Mouse (Mus musculus): ENCODE results near the gene Il9r. TPM values are rescaled to one million over a fixed set of nuclear protein-coding genes. Genes with fewer than 3 reads are reported as not detected.

Il9r gene
- polyA plus RNA-seq, 1 experiment from 2014 or later: not detected

GRCm38 (mm10) chr11:32157791-32158594 is 42.1 kb downstream of the Il9r start:
- 0 out of 2 replicates have a peak overlapping the region, but pooled peaks have one; percentile 2 for H3K4me2 ChIP-seq (ENCODE audit: low read length)
- WGBS: 6% methylated on average over 18 of the region's 18 CpGs
- ATAC-seq: peak; percentile 82
- no peaks in the 10 kb centered on the region for H3K9me3 ChIP-seq (ENCODE audit: control insufficient read depth, low read length)
- H3K36me3 ChIP-seq (ENCODE audit: control insufficient read depth, insufficient read depth): no peaks in the 10 kb centered on the region
- H3K4me3 ChIP-seq (replicated peaks; ENCODE audit: low read length): no peak overlapping the region
- H3K4me1 ChIP-seq (replicated peaks; ENCODE audit: control insufficient read depth, insufficient read depth, low read length): peaks cover 55% of the 10 kb centered on the region
- no peak overlapping the region for H3K9ac ChIP-seq (replicated peaks; ENCODE audit: low read depth, low read length)
- no peaks in the 10 kb centered on the region for H3K27me3 ChIP-seq (replicated peaks; ENCODE audit: control insufficient read depth, insufficient read depth, low read length)
- peak overlapping the region; percentile 98 for H3K27ac ChIP-seq (ENCODE audit: low read length)

- no peaks in the 10 kb centered on the region for H3K36me3 ChIP-seq (ENCODE audit: control insufficient read depth, insufficient read depth)
- no peak for ATAC-seq
- peaks cover 51% of the 10 kb centered on the region for H3K4me1 ChIP-seq (replicated peaks; ENCODE audit: control insufficient read depth, insufficient read depth, low read length)
- H3K27me3 ChIP-seq (replicated peaks; ENCODE audit: control insufficient read depth, insufficient read depth, low read length): no peaks in the 10 kb centered on the region
- WGBS: 24% methylated on average over 7 of the region's 7 CpGs
- H3K4me3 ChIP-seq (replicated peaks; ENCODE audit: low read length): no peak overlapping the region
- no peaks in the 10 kb centered on the region for H3K9me3 ChIP-seq (ENCODE audit: control insufficient read depth, low read length)
- no peak overlapping the region for H3K4me2 ChIP-seq (ENCODE audit: low read length)
- H3K27ac ChIP-seq (ENCODE audit: low read length): peak overlapping the region; percentile 98
- no peak overlapping the region; the same call in 1 of the 2 replicates for H3K9ac ChIP-seq (replicated peaks; ENCODE audit: low read depth, low read length)
Measured at GRCm38 (mm10) chr11:32156854-32157630, 43.0 kb downstream of the Il9r start.

GRCm38 (mm10) chr11:32153216-32153615 is 46.9 kb downstream of the Il9r start:
- H3K27me3 ChIP-seq (replicated peaks; ENCODE audit: control insufficient read depth, insufficient read depth, low read length): no peaks in the 10 kb centered on the region
- WGBS: 96% methylated on average over 7 of the region's 7 CpGs
- H3K4me1 ChIP-seq (replicated peaks; ENCODE audit: control insufficient read depth, insufficient read depth, low read length): peaks cover 22% of the 10 kb centered on the region
- no peaks in the 10 kb centered on the region for H3K36me3 ChIP-seq (ENCODE audit: control insufficient read depth, insufficient read depth)
- no peak overlapping the region for H3K4me2 ChIP-seq (ENCODE audit: low read length)
- no peaks in the 10 kb centered on the region for H3K9me3 ChIP-seq (ENCODE audit: control insufficient read depth, low read length)
- no peak for ATAC-seq
- H3K27ac ChIP-seq (ENCODE audit: low read length): no peak overlapping the region
- no peak overlapping the region for H3K9ac ChIP-seq (replicated peaks; ENCODE audit: low read depth, low read length)
- H3K4me3 ChIP-seq (replicated peaks; ENCODE audit: low read length): no peak overlapping the region

DNA sequence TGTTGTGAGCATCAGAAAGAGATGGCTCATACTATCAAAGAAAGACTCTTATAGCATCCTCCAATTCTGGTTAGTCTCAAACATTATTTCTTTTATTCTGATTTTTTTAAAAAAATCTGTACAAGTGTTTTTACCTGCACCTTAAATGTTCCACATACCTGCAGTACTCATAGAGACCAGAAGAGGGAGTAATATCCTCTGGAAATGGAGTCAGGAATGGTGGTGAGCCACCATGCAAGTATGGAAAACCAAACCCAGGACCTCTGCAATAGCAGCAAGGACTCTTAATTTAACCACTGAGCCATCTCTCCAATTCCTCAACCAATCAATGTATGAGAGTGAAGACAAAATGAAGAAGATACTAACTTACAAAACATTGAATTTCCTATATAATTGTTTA is 47.3 kb downstream of the Il9r start:
- Histone ChIP-seq H3K4me3 (replicated peaks; ENCODE audit: low read length) (no peak overlapping the region), H3K4me2 (ENCODE audit: low read length) (no peak overlapping the region), H3K36me3 (ENCODE audit: control insufficient read depth, insufficient read depth) (no peaks in the 10 kb centered on the region), H3K9ac (replicated peaks; ENCODE audit: low read depth, low read length) (no peak overlapping the region), H3K9me3 (ENCODE audit: control insufficient read depth, low read length) (no peaks in the 10 kb centered on the region), H3K27ac (ENCODE audit: low read length) (no peak overlapping the region), H3K27me3 (replicated peaks; ENCODE audit: control insufficient read depth, insufficient read depth, low read length) (no peaks in the 10 kb centered on the region), H3K4me1 (replicated peaks; ENCODE audit: control insufficient read depth, insufficient read depth, low read length) (peaks cover 21% of the 10 kb centered on the region)
- ATAC-seq: no peak

DNA sequence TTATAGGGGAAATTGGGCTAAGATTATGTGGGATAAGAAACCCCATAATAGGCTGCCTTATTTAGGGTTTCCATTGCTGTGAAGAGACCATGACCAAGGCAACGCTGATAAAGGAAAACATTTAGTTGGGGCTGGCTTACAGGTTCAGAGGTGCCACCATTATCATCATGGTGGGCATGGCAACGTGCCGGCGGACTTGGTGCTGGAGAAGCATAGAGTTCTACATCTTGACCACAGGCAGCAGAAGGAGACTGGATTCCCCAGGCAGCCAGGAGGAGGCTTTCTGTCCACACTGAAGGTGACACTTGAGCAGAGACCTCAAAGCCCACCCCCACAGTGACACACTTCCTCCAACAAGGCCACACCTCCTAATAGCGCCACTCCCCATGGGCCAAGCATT is 48.8 kb downstream of the Il9r start:
- H3K27me3 ChIP-seq (replicated peaks; ENCODE audit: control insufficient read depth, insufficient read depth, low read length): no peaks in the 10 kb centered on the region
- H3K4me1 ChIP-seq (replicated peaks; ENCODE audit: control insufficient read depth, insufficient read depth, low read length): peaks cover 6% of the 10 kb centered on the region
- over 99% methylated on average over 5 of the region's 5 CpGs for WGBS
- no peak for ATAC-seq
- no peaks in the 10 kb centered on the region for H3K9me3 ChIP-seq (ENCODE audit: control insufficient read depth, low read length)
- no peak overlapping the region for H3K27ac ChIP-seq (ENCODE audit: low read length)
- H3K36me3 ChIP-seq (ENCODE audit: control insufficient read depth, insufficient read depth): no peaks in the 10 kb centered on the region
- H3K4me2 ChIP-seq (ENCODE audit: low read length): no peak overlapping the region
- no peak overlapping the region for H3K9ac ChIP-seq (replicated peaks; ENCODE audit: low read depth, low read length)
- H3K4me3 ChIP-seq (replicated peaks; ENCODE audit: low read length): no peak overlapping the region

- H3K36me3 ChIP-seq (ENCODE audit: control insufficient read depth, insufficient read depth): no peaks in the 10 kb centered on the region
- no peak overlapping the region for H3K4me3 ChIP-seq (replicated peaks; ENCODE audit: low read length)
- H3K4me2 ChIP-seq (ENCODE audit: low read length): no peak overlapping the region
- H3K27me3 ChIP-seq (replicated peaks; ENCODE audit: control insufficient read depth, insufficient read depth, low read length): no peaks in the 10 kb centered on the region
- H3K9me3 ChIP-seq (ENCODE audit: control insufficient read depth, low read length): no peaks in the 10 kb centered on the region
- 0 out of 2 replicates have a peak overlapping the region, but pooled peaks have one; percentile 14 for H3K27ac ChIP-seq (ENCODE audit: low read length)
- 71% methylated on average over 11 of the region's 11 CpGs for WGBS
- peak; percentile 29; the same call in 1 of the 2 replicates for ATAC-seq
- H3K4me1 ChIP-seq (replicated peaks; ENCODE audit: control insufficient read depth, insufficient read depth, low read length): peaks cover 2% of the 10 kb centered on the region; the same call in 1 of the 2 replicates
- H3K9ac ChIP-seq (replicated peaks; ENCODE audit: low read depth, low read length): 0 out of 2 replicates have a peak overlapping the region, but pooled peaks have one; percentile 10
Measured at GRCm38 (mm10) chr11:32149605-32150004, 50.5 kb downstream of the Il9r start.

DNA sequence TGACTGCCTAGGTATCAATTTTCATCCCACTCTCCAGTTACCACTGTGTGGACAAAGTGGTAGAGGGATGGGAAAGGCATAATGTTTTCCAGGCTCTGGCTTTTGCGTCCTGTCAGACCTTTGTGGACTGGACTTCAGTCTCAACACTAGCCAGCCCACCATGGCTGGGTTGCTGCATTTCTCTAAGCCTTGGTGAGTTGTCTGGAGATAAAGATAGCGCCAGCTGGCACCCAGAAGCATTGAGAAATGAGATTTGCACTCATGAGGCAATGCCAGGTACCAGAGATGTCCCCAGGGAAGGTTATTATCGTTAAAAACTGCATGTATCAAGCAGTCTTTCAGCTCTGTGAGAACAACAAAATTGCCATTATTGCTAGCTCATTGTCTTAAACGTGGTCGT is 57.3 kb downstream of the Il9r start:
- Histone ChIP-seq H3K27me3 (replicated peaks; ENCODE audit: control insufficient read depth, insufficient read depth, low read length) (no peaks in the 10 kb centered on the region), H3K4me1 (replicated peaks; ENCODE audit: control insufficient read depth, insufficient read depth, low read length) (peaks cover 38% of the 10 kb centered on the region), H3K4me2 (ENCODE audit: low read length) (no peak overlapping the region), H3K9ac (replicated peaks; ENCODE audit: low read depth, low read length) (no peak overlapping the region), H3K27ac (ENCODE audit: low read length) (peak overlapping the region; percentile 96), H3K9me3 (ENCODE audit: control insufficient read depth, low read length) (no peaks in the 10 kb centered on the region), H3K36me3 (ENCODE audit: control insufficient read depth, insufficient read depth) (no peaks in the 10 kb centered on the region), H3K4me3 (replicated peaks; ENCODE audit: low read length) (no peak overlapping the region)
- ATAC-seq: no peak
- WGBS: 43% methylated on average over 5 of the region's 5 CpGs

DNA sequence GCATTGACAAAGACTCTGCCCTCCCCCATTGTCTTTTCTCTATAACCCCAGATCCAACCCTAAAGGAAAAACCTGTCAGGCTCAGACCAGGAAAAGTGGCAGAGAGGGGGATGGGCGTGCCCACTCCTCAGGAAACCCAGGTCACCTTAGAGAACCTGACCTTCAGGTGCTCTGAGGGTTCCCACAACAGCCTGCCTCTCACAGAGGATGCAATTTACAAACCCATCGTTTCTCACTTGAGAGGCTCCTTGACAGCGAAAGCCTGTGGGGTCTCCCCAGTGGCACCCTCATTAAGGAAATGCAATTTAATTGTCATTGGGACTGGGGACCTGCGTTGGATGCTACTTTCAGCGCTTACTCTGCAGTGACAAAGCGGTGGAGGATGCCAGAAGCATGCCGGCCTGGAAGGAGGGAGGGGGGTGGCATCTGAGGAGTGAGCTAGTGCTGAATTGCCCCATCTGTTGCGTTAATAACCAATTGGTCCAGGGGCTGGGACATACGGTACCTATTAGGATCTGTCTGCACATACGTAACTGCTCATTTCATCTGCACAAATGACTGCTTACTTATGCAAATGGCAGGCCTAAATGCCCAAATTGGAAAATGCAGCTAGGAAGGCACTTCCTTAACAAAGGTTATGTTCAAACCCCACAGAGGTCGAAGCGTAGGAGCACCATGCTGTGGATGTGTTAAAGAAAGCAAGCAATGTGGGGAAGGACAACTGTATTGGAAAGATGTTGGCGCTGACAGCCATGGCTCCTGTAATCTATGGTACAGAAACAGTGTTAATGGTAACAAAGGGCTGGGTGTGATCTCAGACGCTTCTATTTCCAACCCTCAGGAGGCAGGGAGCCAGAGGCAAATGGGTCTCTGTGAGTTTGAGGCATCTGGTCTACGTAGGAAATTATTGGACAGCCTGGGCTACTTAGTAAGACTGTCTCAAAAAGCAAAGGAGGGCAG is 58.2 kb downstream of the Il9r start:
- Histone ChIP-seq H3K9me3 (ENCODE audit: control insufficient read depth, low read length) (no peaks in the 10 kb centered on the region), H3K4me1 (replicated peaks; ENCODE audit: control insufficient read depth, insufficient read depth, low read length) (peaks cover 40% of the 10 kb centered on the region), H3K36me3 (ENCODE audit: control insufficient read depth, insufficient read depth) (no peaks in the 10 kb centered on the region), H3K4me2 (ENCODE audit: low read length) (no peak overlapping the region), H3K4me3 (replicated peaks; ENCODE audit: low read length) (no peak overlapping the region), H3K27ac (ENCODE audit: low read length) (peak overlapping the region; percentile 96), H3K9ac (replicated peaks; ENCODE audit: low read depth, low read length) (peak overlapping the region; percentile 41), H3K27me3 (replicated peaks; ENCODE audit: control insufficient read depth, insufficient read depth, low read length) (no peaks in the 10 kb centered on the region)
- 21% methylated on average over 15 of the region's 15 CpGs for WGBS
- peak; percentile 91 for ATAC-seq

Measured in forebrain, embryonic 16.5 days (tissue).